Mouse (Mus musculus) G1E (cell line): ENCODE data around the gene Ube2d2b.

Experiments used
- CTCF ChIP-seq: IDR thresholded peaks from 2 replicates; pipeline ENCODE4 v1.5.1; 2012; ENCODE audit warnings: low read depth, low read length, inconsistent platforms, mixed read lengths
- GATA2 ChIP-seq: IDR thresholded peaks from 2 replicates; pipeline ENCODE4 v1.6.1; 2012; ENCODE audit warnings: low read depth, low read length, inconsistent platforms, borderline replicate concordance
- POLR2AphosphoS5 ChIP-seq: IDR thresholded peaks from 2 replicates; pipeline ENCODE4 v1.6.1; 2012; ENCODE audit warnings: low read depth, low read length, inconsistent platforms; ENCODE audit not compliant: insufficient replicate concordance

DNA sequence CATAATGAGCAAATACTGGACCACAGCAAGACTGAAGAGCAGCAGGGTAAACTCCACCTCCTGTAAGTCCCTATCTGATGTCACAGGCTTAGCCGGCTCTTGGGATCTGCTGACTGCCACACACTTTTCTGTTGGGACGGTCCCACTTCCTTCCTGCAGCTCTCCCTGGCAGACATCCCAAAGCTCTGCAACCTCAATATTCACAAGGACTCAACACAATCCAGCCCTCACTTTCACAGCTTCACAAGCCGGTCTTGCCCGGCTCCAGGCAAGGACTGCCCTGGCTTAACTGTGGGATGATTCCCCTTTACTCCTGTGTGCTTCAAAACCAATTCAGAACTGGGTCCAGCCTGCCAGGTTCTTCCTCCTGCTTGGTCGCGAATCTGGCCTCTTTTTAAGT is 23.9 kb downstream of the Ube2d2b start:
- TF ChIP-seq POLR2AphosphoS5 (no peak), CTCF (no peak), GATA2 (no peak)
